Mouse (Mus musculus) kidney, adult 9 months (tissue): ENCODE data around the gene S100b.

Experiments used
- DNase-seq: peaks from one replicate; pipeline ENCODE4 v3.0.0; 2022

Gene S100b

GRCm38 (mm10) chr10:76260358-76261059, 6.9 kb downstream of the S100b start:
- DNase-seq: no peak

- no peak for DNase-seq
Measured at GRCm38 (mm10) chr10:76261447-76261846, 7.8 kb downstream of the S100b start.

GRCm38 (mm10) chr10:76262431-76262830, 8.8 kb downstream of the S100b start:
- no peak for DNase-seq

- peak; percentile 40 for DNase-seq
Measured at GRCm38 (mm10) chr10:76271238-76271637, 17.6 kb downstream of the S100b start.

GRCm38 (mm10) chr10:76275256-76275655, 21.6 kb downstream of the S100b start:
- peak; percentile 43 for DNase-seq

- DNase-seq: peak; percentile 67
Measured at GRCm38 (mm10) chr10:76278541-76279097, 25.0 kb downstream of the S100b start.

- DNase-seq: no peak
Measured at GRCm38 (mm10) chr10:76288268-76288993, 34.8 kb downstream of the S100b start.

- no peak for DNase-seq
Measured at GRCm38 (mm10) chr10:76289052-76289451, 35.4 kb downstream of the S100b start.

- DNase-seq: no peak
Measured at GRCm38 (mm10) chr10:76289936-76290671, 36.5 kb downstream of the S100b start.

- no peak for DNase-seq
Measured at GRCm38 (mm10) chr10:76293222-76293621, 39.6 kb downstream of the S100b start.

- DNase-seq: no peak
Measured at GRCm38 (mm10) chr10:76300133-76300532, 46.5 kb downstream of the S100b start.

- no peak for DNase-seq
Measured at GRCm38 (mm10) chr10:76306738-76307137, 53.1 kb downstream of the S100b start.
